Mouse (Mus musculus): ENCODE measurements at regions not wholly inside any gene's neighbourhood (a gene's known extent, or its start where the extent isn't known, plus 50 kb on each side); places are given as distances from the start of the nearest gene placed in this dataset.

GRCm38 (mm10) chr8:86381977-86382376 is 198.5 kb downstream of the Abcc12 start:
- ATAC-seq (ENCODE audit: insufficient number of reproducible peaks, insufficient read depth, low FRiP score, low read depth) = no peak
- WGBS = 86% methylated on average over 10 of the region's 10 CpGs
- no peak overlapping the region for H3K9ac ChIP-seq (replicated peaks; ENCODE audit: low read depth, low read length)

GRCm38 (mm10) chr8:86368062-86368461 is 212.4 kb downstream of the Abcc12 start:
- Histone ChIP-seq H3K27me3 (ENCODE audit: control insufficient read depth, insufficient read depth, low read length) (no peaks in the 10 kb centered on the region), H3K4me1 (ENCODE audit: control insufficient read depth, insufficient read depth, low read length) (no peaks in the 10 kb centered on the region), H3K9me3 (ENCODE audit: control insufficient read depth, low read depth, low read length) (no peaks in the 10 kb centered on the region), H3K27ac (ENCODE audit: low read length) (no peak overlapping the region), H3K4me2 (replicated peaks; ENCODE audit: low read depth, low read length) (no peak overlapping the region), H3K36me3 (ENCODE audit: control insufficient read depth, insufficient read depth, low read length) (no peaks in the 10 kb centered on the region), H3K4me3 (ENCODE audit: low read depth, low read length) (no peak overlapping the region), H3K9ac (replicated peaks; ENCODE audit: low read depth, low read length) (no peak overlapping the region)
- no peak for ATAC-seq (ENCODE audit: insufficient number of reproducible peaks, insufficient read depth, low FRiP score, low read depth)
- WGBS = 74% methylated on average over 5 of the region's 5 CpGs

More at GRCm38 (mm10) chr8:86381977-86382376, 198.5 kb downstream of the Abcc12 start:
- Histone ChIP-seq H3K27ac (ENCODE audit: low read length) (no peak overlapping the region), H3K4me3 (ENCODE audit: low read depth, low read length) (no peak overlapping the region), H3K4me2 (replicated peaks; ENCODE audit: low read depth, low read length) (no peak overlapping the region), H3K4me1 (ENCODE audit: control insufficient read depth, insufficient read depth, low read length) (no peaks in the 10 kb centered on the region), H3K36me3 (ENCODE audit: control insufficient read depth, insufficient read depth, low read length) (no peaks in the 10 kb centered on the region), H3K27me3 (ENCODE audit: control insufficient read depth, insufficient read depth, low read length) (no peaks in the 10 kb centered on the region), H3K9me3 (ENCODE audit: control insufficient read depth, low read depth, low read length) (no peaks in the 10 kb centered on the region)

- no peak overlapping the region for H3K9ac ChIP-seq (replicated peaks; ENCODE audit: low read depth, low read length)
- no peaks in the 10 kb centered on the region for H3K4me1 ChIP-seq (ENCODE audit: control insufficient read depth, insufficient read depth, low read length)
- no peaks in the 10 kb centered on the region for H3K27me3 ChIP-seq (ENCODE audit: control insufficient read depth, insufficient read depth, low read length)
- H3K36me3 ChIP-seq (ENCODE audit: control insufficient read depth, insufficient read depth, low read length) = no peaks in the 10 kb centered on the region
- ATAC-seq (ENCODE audit: insufficient number of reproducible peaks, insufficient read depth, low FRiP score, low read depth) = no peak
- H3K4me2 ChIP-seq (replicated peaks; ENCODE audit: low read depth, low read length) = no peak overlapping the region
- no peak overlapping the region for H3K27ac ChIP-seq (ENCODE audit: low read length)
- no peaks in the 10 kb centered on the region for H3K9me3 ChIP-seq (ENCODE audit: control insufficient read depth, low read depth, low read length)
- WGBS = 89% methylated on average over 4 of the region's 4 CpGs
- no peak overlapping the region for H3K4me3 ChIP-seq (ENCODE audit: low read depth, low read length)
Observed at GRCm38 (mm10) chr8:86366636-86367035, 213.8 kb downstream of the Abcc12 start.

GRCm38 (mm10) chr8:86365726-86366125 is 214.8 kb downstream of the Abcc12 start:
- Histone ChIP-seq H3K9ac (replicated peaks; ENCODE audit: low read depth, low read length) (no peak overlapping the region), H3K9me3 (ENCODE audit: control insufficient read depth, low read depth, low read length) (no peaks in the 10 kb centered on the region), H3K27me3 (ENCODE audit: control insufficient read depth, insufficient read depth, low read length) (no peaks in the 10 kb centered on the region), H3K36me3 (ENCODE audit: control insufficient read depth, insufficient read depth, low read length) (no peaks in the 10 kb centered on the region), H3K27ac (ENCODE audit: low read length) (no peak overlapping the region), H3K4me3 (ENCODE audit: low read depth, low read length) (no peak overlapping the region), H3K4me2 (replicated peaks; ENCODE audit: low read depth, low read length) (no peak overlapping the region), H3K4me1 (ENCODE audit: control insufficient read depth, insufficient read depth, low read length) (no peaks in the 10 kb centered on the region)
- 66% methylated on average over 5 of the region's 5 CpGs for WGBS
- no peak for ATAC-seq (ENCODE audit: insufficient number of reproducible peaks, insufficient read depth, low FRiP score, low read depth)

GRCm38 (mm10) chr8:86364898-86365297 is 215.6 kb downstream of the Abcc12 start:
- Histone ChIP-seq H3K27me3 (ENCODE audit: control insufficient read depth, insufficient read depth, low read length) (no peaks in the 10 kb centered on the region), H3K36me3 (ENCODE audit: control insufficient read depth, insufficient read depth, low read length) (no peaks in the 10 kb centered on the region), H3K4me3 (ENCODE audit: low read depth, low read length) (no peak overlapping the region), H3K27ac (ENCODE audit: low read length) (no peak overlapping the region), H3K9ac (replicated peaks; ENCODE audit: low read depth, low read length) (no peak overlapping the region), H3K4me1 (ENCODE audit: control insufficient read depth, insufficient read depth, low read length) (no peaks in the 10 kb centered on the region), H3K9me3 (ENCODE audit: control insufficient read depth, low read depth, low read length) (no peaks in the 10 kb centered on the region), H3K4me2 (replicated peaks; ENCODE audit: low read depth, low read length) (no peak overlapping the region)
- WGBS = 46% methylated on average over 2 of the region's 2 CpGs
- ATAC-seq (ENCODE audit: insufficient number of reproducible peaks, insufficient read depth, low FRiP score, low read depth) = no peak

- H3K9ac ChIP-seq (replicated peaks; ENCODE audit: low read depth, low read length) = no peak overlapping the region
- no peaks in the 10 kb centered on the region for H3K27me3 ChIP-seq (ENCODE audit: control insufficient read depth, insufficient read depth, low read length)
- no peak overlapping the region for H3K4me3 ChIP-seq (ENCODE audit: low read depth, low read length)
- no peak overlapping the region for H3K27ac ChIP-seq (ENCODE audit: low read length)
- H3K36me3 ChIP-seq (ENCODE audit: control insufficient read depth, insufficient read depth, low read length) = no peaks in the 10 kb centered on the region
- no peak overlapping the region for H3K4me2 ChIP-seq (replicated peaks; ENCODE audit: low read depth, low read length)
- H3K9me3 ChIP-seq (ENCODE audit: control insufficient read depth, low read depth, low read length) = no peaks in the 10 kb centered on the region
- ATAC-seq (ENCODE audit: insufficient number of reproducible peaks, insufficient read depth, low FRiP score, low read depth) = no peak
- WGBS = 47% methylated on average over 2 of the region's 2 CpGs
- H3K4me1 ChIP-seq (ENCODE audit: control insufficient read depth, insufficient read depth, low read length) = no peaks in the 10 kb centered on the region
Observed at GRCm38 (mm10) chr8:86360283-86360682, 220.2 kb downstream of the Abcc12 start.

GRCm38 (mm10) chr8:86359518-86359917 is 221.0 kb downstream of the Abcc12 start:
- no peak for ATAC-seq (ENCODE audit: insufficient number of reproducible peaks, insufficient read depth, low FRiP score, low read depth)
- 4% methylated on average over 3 of the region's 3 CpGs for WGBS
- Histone ChIP-seq H3K27me3 (ENCODE audit: control insufficient read depth, insufficient read depth, low read length) (no peaks in the 10 kb centered on the region), H3K4me2 (replicated peaks; ENCODE audit: low read depth, low read length) (no peak overlapping the region), H3K9me3 (ENCODE audit: control insufficient read depth, low read depth, low read length) (no peaks in the 10 kb centered on the region), H3K36me3 (ENCODE audit: control insufficient read depth, insufficient read depth, low read length) (no peaks in the 10 kb centered on the region), H3K4me3 (ENCODE audit: low read depth, low read length) (no peak overlapping the region), H3K4me1 (ENCODE audit: control insufficient read depth, insufficient read depth, low read length) (no peaks in the 10 kb centered on the region), H3K27ac (ENCODE audit: low read length) (no peak overlapping the region), H3K9ac (replicated peaks; ENCODE audit: low read depth, low read length) (no peak overlapping the region)

GRCm38 (mm10) chr8:86353816-86354215 is 226.7 kb downstream of the Abcc12 start:
- ATAC-seq (ENCODE audit: insufficient number of reproducible peaks, insufficient read depth, low FRiP score, low read depth) = no peak
- Histone ChIP-seq H3K9ac (replicated peaks; ENCODE audit: low read depth, low read length) (no peak overlapping the region), H3K4me2 (replicated peaks; ENCODE audit: low read depth, low read length) (no peak overlapping the region), H3K9me3 (ENCODE audit: control insufficient read depth, low read depth, low read length) (no peaks in the 10 kb centered on the region), H3K27ac (ENCODE audit: low read length) (no peak overlapping the region), H3K27me3 (ENCODE audit: control insufficient read depth, insufficient read depth, low read length) (no peaks in the 10 kb centered on the region), H3K36me3 (ENCODE audit: control insufficient read depth, insufficient read depth, low read length) (no peaks in the 10 kb centered on the region), H3K4me1 (ENCODE audit: control insufficient read depth, insufficient read depth, low read length) (no peaks in the 10 kb centered on the region), H3K4me3 (ENCODE audit: low read depth, low read length) (no peak overlapping the region)
- 68% methylated on average over 3 of the region's 3 CpGs for WGBS

GRCm38 (mm10) chr8:86351545-86352190 is 228.8 kb downstream of the Abcc12 start:
- ATAC-seq (ENCODE audit: insufficient number of reproducible peaks, insufficient read depth, low FRiP score, low read depth) = no peak
- WGBS = 74% methylated on average over 7 of the region's 7 CpGs
- Histone ChIP-seq H3K4me1 (ENCODE audit: control insufficient read depth, insufficient read depth, low read length) (no peaks in the 10 kb centered on the region), H3K36me3 (ENCODE audit: control insufficient read depth, insufficient read depth, low read length) (no peaks in the 10 kb centered on the region), H3K27ac (ENCODE audit: low read length) (no peak overlapping the region), H3K4me2 (replicated peaks; ENCODE audit: low read depth, low read length) (no peak overlapping the region), H3K4me3 (ENCODE audit: low read depth, low read length) (no peak overlapping the region), H3K9me3 (ENCODE audit: control insufficient read depth, low read depth, low read length) (peaks cover 4% of the 10 kb centered on the region; the same call in 1 of the 2 replicates), H3K9ac (replicated peaks; ENCODE audit: low read depth, low read length) (no peak overlapping the region), H3K27me3 (ENCODE audit: control insufficient read depth, insufficient read depth, low read length) (no peaks in the 10 kb centered on the region)

Data from stomach, embryonic 14.5 days (tissue).